Mouse (Mus musculus) cerebellum, adult (tissue): Measurements from ENCODE around the gene Hps5.
"Not testable (repeated sequence)": the region's sequence is repeated elsewhere in the genome, so short reads cannot be mapped to it uniquely, and the experiment has no call there.

Source experiments
- ATAC-seq: cut with Nextera tagmentation; 2 replicates; pipeline ENCODE4 v1.9.2; 2017; ENCODE audit warnings: mild to moderate bottlenecking, moderate library complexity, mixed read lengths; ENCODE audit not compliant: insufficient number of reproducible peaks, low FRiP score, low TSS enrichment

The Hps5 gene

GRCm38 (mm10) chr7:46829911-46830310 is 34.0 kb upstream of the Hps5 start:
- ATAC-seq, result no peak

- no peak for ATAC-seq
Observed at GRCm38 (mm10) chr7:46827803-46828184, 31.9 kb upstream of the Hps5 start.

GRCm38 (mm10) chr7:46827046-46827802 is 31.4 kb upstream of the Hps5 start:
- ATAC-seq, result no peak

- not testable (repeated sequence) for ATAC-seq
Observed at GRCm38 (mm10) chr7:46820876-46821632, 25.2 kb upstream of the Hps5 start.

- no peak for ATAC-seq
Observed at GRCm38 (mm10) chr7:46814012-46814411, 18.1 kb upstream of the Hps5 start.

- no peak for ATAC-seq
Observed at GRCm38 (mm10) chr7:46810325-46810724, 14.5 kb upstream of the Hps5 start.

- ATAC-seq, result no peak
Observed at GRCm38 (mm10) chr7:46796779-46797178, 915 bp upstream of the Hps5 start.

- ATAC-seq, result peak; percentile 67; the same call in 1 of the 2 replicates
Observed at GRCm38 (mm10) chr7:46796206-46796679, 379 bp upstream of the Hps5 start.

GRCm38 (mm10) chr7:46793871-46794270 is 2.0 kb downstream of the Hps5 start:
- no peak for ATAC-seq

- ATAC-seq, result no peak
Observed at GRCm38 (mm10) chr7:46789177-46789849, 6.6 kb downstream of the Hps5 start.

- no peak; the same call in 1 of the 2 replicates for ATAC-seq
Observed at GRCm38 (mm10) chr7:46770706-46771105, 25.2 kb downstream of the Hps5 start.

- no peak for ATAC-seq
Observed at GRCm38 (mm10) chr7:46768451-46768850, 27.4 kb downstream of the Hps5 start.

- no peak for ATAC-seq
Observed at GRCm38 (mm10) chr7:46767371-46767770, 28.5 kb downstream of the Hps5 start.

GRCm38 (mm10) chr7:46764672-46765071 is 31.2 kb downstream of the Hps5 start:
- no peak for ATAC-seq

GRCm38 (mm10) chr7:46762601-46763000 is 33.3 kb downstream of the Hps5 start:
- no peak for ATAC-seq

- ATAC-seq, result no peak
Observed at GRCm38 (mm10) chr7:46761049-46761795, 34.6 kb downstream of the Hps5 start.

GRCm38 (mm10) chr7:46751490-46751889 is 44.4 kb downstream of the Hps5 start, which contains the start of gene Saa2:
Saa2 (plus strand) TSS chr7:46751790.
- no peak for ATAC-seq

- no peak for ATAC-seq
Observed at GRCm38 (mm10) chr7:46748459-46748858, 47.4 kb downstream of the Hps5 start.

- no peak for ATAC-seq
Observed at GRCm38 (mm10) chr7:46746381-46746780, 49.5 kb downstream of the Hps5 start.

- ATAC-seq, result no peak
Observed at GRCm38 (mm10) chr7:46745816-46746215, 50.0 kb downstream of the Hps5 start.
